Mouse (Mus musculus) kidney, embryonic 15.5 days (tissue): ENCODE measurements at regions not wholly inside any gene's neighbourhood (a gene's known extent, or its start where the extent isn't known, plus 50 kb on each side); places are given as distances from the start of the nearest gene placed in this dataset.
A peak's percentile ranks its signal among the peaks of the same experiment; 100 is the strongest.

Experiments
- ATAC-seq: fragments of 200-750 bp; cut with Nextera tagmentation; replicated peaks from 2 replicates; pipeline ENCODE4 v1.8.0; 2017; ENCODE audit warnings: moderate TSS enrichment; ENCODE audit not compliant: low FRiP score
- H3K27ac ChIP-seq: fragments of 300-500 bp; sonication (generic); 2 replicates; pipeline ENCODE4 v1.5.1; 2015; ENCODE audit warnings: mild to moderate bottlenecking, inconsistent platforms
- H3K27me3 ChIP-seq: fragments of 300-500 bp; sonication (generic); 2 replicates; pipeline ENCODE4 v1.6.1; 2015; ENCODE audit warnings: inconsistent platforms
- H3K36me3 ChIP-seq: fragments of 300-500 bp; sonication (generic); 2 replicates; pipeline ENCODE4 v1.6.1; 2015; ENCODE audit warnings: inconsistent platforms
- H3K4me1 ChIP-seq: fragments of 300-500 bp; sonication (generic); 2 replicates; pipeline ENCODE4 v1.6.1; 2015; ENCODE audit warnings: inconsistent platforms
- H3K4me2 ChIP-seq: fragments of 300-500 bp; sonication (generic); 2 replicates; pipeline ENCODE4 v1.6.1; 2015; ENCODE audit warnings: moderate library complexity, mild to moderate bottlenecking, inconsistent platforms
- H3K4me3 ChIP-seq: fragments of 300-500 bp; sonication (generic); replicated peaks from 2 replicates; pipeline ENCODE4 v1.5.1; 2015; ENCODE audit warnings: mild to moderate bottlenecking, inconsistent platforms
- H3K9ac ChIP-seq: fragments of 300-500 bp; sonication (generic); 2 replicates; pipeline ENCODE4 v1.6.1; 2015; ENCODE audit warnings: mild to moderate bottlenecking, inconsistent platforms
- H3K9me3 ChIP-seq: fragments of 300-500 bp; sonication (generic); replicated peaks from 2 replicates; pipeline ENCODE4 v1.6.1; 2016; ENCODE audit warnings: inconsistent platforms
- WGBS: fragments of 180-500 bp; shearing (Covaris S2); methylation state at CpG from one replicate; pipeline ENCODE4 v1.1.7; 2015; ENCODE audit warnings: mixed read lengths; 5-methylcytosine and 5-hydroxymethylcytosine counted together

- Histone ChIP-seq H3K4me2 (no peak overlapping the region), H3K27ac (peak overlapping the region; percentile 61), H3K9me3 (no peaks in the 10 kb centered on the region), H3K4me1 (peaks cover 41% of the 10 kb centered on the region), H3K4me3 (no peak overlapping the region), H3K27me3 (no peaks in the 10 kb centered on the region), H3K36me3 (no peaks in the 10 kb centered on the region), H3K9ac (no peak overlapping the region)
- no peak for ATAC-seq
- WGBS = 38% methylated on average over 9 of the region's 9 CpGs
These were observed 68.6 kb downstream of the Tomm20 start for GRCm38 (mm10) chr8:126877039-126877365.

GRCm38 (mm10) chr8:126876300-126877038 lies 69.2 kb downstream of the Tomm20 start:
- H3K36me3 ChIP-seq = no peaks in the 10 kb centered on the region
- H3K4me1 ChIP-seq = peaks cover 39% of the 10 kb centered on the region
- H3K27ac ChIP-seq = peak overlapping the region; percentile 61
- no peaks in the 10 kb centered on the region for H3K9me3 ChIP-seq
- WGBS = 25% methylated on average over 9 of the region's 9 CpGs
- H3K9ac ChIP-seq = no peak overlapping the region
- peak; percentile 85 for ATAC-seq
- H3K4me3 ChIP-seq = no peak overlapping the region
- H3K27me3 ChIP-seq = no peaks in the 10 kb centered on the region
- 0 out of 2 replicates have a peak overlapping the region, but pooled peaks have one; percentile 20 for H3K4me2 ChIP-seq

- Histone ChIP-seq H3K9ac (no peak overlapping the region), H3K4me3 (no peak overlapping the region), H3K36me3 (no peaks in the 10 kb centered on the region), H3K27ac (peak overlapping the region; percentile 61), H3K27me3 (no peaks in the 10 kb centered on the region), H3K4me2 (0 out of 2 replicates have a peak overlapping the region, but pooled peaks have one; percentile 20), H3K9me3 (no peaks in the 10 kb centered on the region), H3K4me1 (peaks cover 38% of the 10 kb centered on the region)
- no peak for ATAC-seq
- WGBS = 82% methylated on average over 7 of the region's 7 CpGs
These were observed 70.0 kb downstream of the Tomm20 start for GRCm38 (mm10) chr8:126875491-126876155.

GRCm38 (mm10) chr8:126874846-126875245 lies 70.8 kb downstream of the Tomm20 start:
- no peak overlapping the region for H3K4me3 ChIP-seq
- H3K4me1 ChIP-seq = peaks cover 38% of the 10 kb centered on the region
- no peak for ATAC-seq
- no peak overlapping the region for H3K9ac ChIP-seq
- 91% methylated on average over 1 of the region's 1 CpGs for WGBS
- no peak overlapping the region for H3K27ac ChIP-seq
- H3K4me2 ChIP-seq = no peak overlapping the region
- H3K36me3 ChIP-seq = no peaks in the 10 kb centered on the region
- no peaks in the 10 kb centered on the region for H3K9me3 ChIP-seq
- H3K27me3 ChIP-seq = no peaks in the 10 kb centered on the region

GRCm38 (mm10) chr8:126874126-126874730 lies 71.4 kb downstream of the Tomm20 start:
- no peaks in the 10 kb centered on the region for H3K9me3 ChIP-seq
- no peak for ATAC-seq
- no peaks in the 10 kb centered on the region for H3K36me3 ChIP-seq
- no peak overlapping the region for H3K4me3 ChIP-seq
- H3K9ac ChIP-seq = no peak overlapping the region
- no peaks in the 10 kb centered on the region for H3K27me3 ChIP-seq
- WGBS = 70% methylated on average over 6 of the region's 6 CpGs
- peaks cover 42% of the 10 kb centered on the region for H3K4me1 ChIP-seq
- H3K4me2 ChIP-seq = no peak overlapping the region
- no peak overlapping the region for H3K27ac ChIP-seq

- Histone ChIP-seq H3K9ac (no peak overlapping the region), H3K9me3 (no peaks in the 10 kb centered on the region), H3K4me1 (peaks cover 50% of the 10 kb centered on the region), H3K27ac (no peak overlapping the region), H3K4me3 (no peak overlapping the region), H3K36me3 (no peaks in the 10 kb centered on the region), H3K27me3 (no peaks in the 10 kb centered on the region), H3K4me2 (no peak overlapping the region)
- no peak for ATAC-seq
- WGBS = 55% methylated on average over 7 of the region's 7 CpGs
These were observed 72.3 kb downstream of the Tomm20 start for GRCm38 (mm10) chr8:126873306-126873705.

- H3K4me1 ChIP-seq = peaks cover 50% of the 10 kb centered on the region
- WGBS = 84% methylated on average over 4 of the region's 4 CpGs
- H3K9ac ChIP-seq = no peak overlapping the region
- no peak overlapping the region for H3K27ac ChIP-seq
- no peaks in the 10 kb centered on the region for H3K27me3 ChIP-seq
- no peaks in the 10 kb centered on the region for H3K9me3 ChIP-seq
- no peak overlapping the region for H3K4me2 ChIP-seq
- no peak for ATAC-seq
- H3K4me3 ChIP-seq = no peak overlapping the region
- H3K36me3 ChIP-seq = no peaks in the 10 kb centered on the region
These were observed 73.1 kb downstream of the Tomm20 start for GRCm38 (mm10) chr8:126872574-126872973.

GRCm38 (mm10) chr8:126872133-126872532 lies 73.5 kb downstream of the Tomm20 start:
- ATAC-seq = no peak

GRCm38 (mm10) chr8:126869464-126869850 lies 76.2 kb downstream of the Tomm20 start:
- H3K4me3 ChIP-seq = no peak overlapping the region
- H3K27me3 ChIP-seq = no peaks in the 10 kb centered on the region
- no peaks in the 10 kb centered on the region for H3K9me3 ChIP-seq
- H3K4me2 ChIP-seq = no peak overlapping the region
- no peak for ATAC-seq
- peaks cover 33% of the 10 kb centered on the region for H3K4me1 ChIP-seq
- 61% methylated on average over 1 of the region's 1 CpGs for WGBS
- peak overlapping the region; percentile 42; the same call in 1 of the 2 replicates for H3K27ac ChIP-seq
- no peak overlapping the region for H3K9ac ChIP-seq
- no peaks in the 10 kb centered on the region for H3K36me3 ChIP-seq

More at GRCm38 (mm10) chr8:126872133-126872532, 73.5 kb downstream of the Tomm20 start:
- no peak overlapping the region for H3K27ac ChIP-seq
- H3K9me3 ChIP-seq = no peaks in the 10 kb centered on the region
- 86% methylated on average over 8 of the region's 8 CpGs for WGBS
- H3K4me3 ChIP-seq = no peak overlapping the region
- no peaks in the 10 kb centered on the region for H3K36me3 ChIP-seq
- H3K4me1 ChIP-seq = peaks cover 49% of the 10 kb centered on the region
- no peak overlapping the region for H3K9ac ChIP-seq
- H3K4me2 ChIP-seq = no peak overlapping the region
- no peaks in the 10 kb centered on the region for H3K27me3 ChIP-seq

- 42% methylated on average over 3 of the region's 3 CpGs for WGBS
These were observed 76.7 kb downstream of the Tomm20 start for GRCm38 (mm10) chr8:126868831-126869463.

GRCm38 (mm10) chr8:126867121-126867988 lies 78.3 kb downstream of the Tomm20 start:
- no peak overlapping the region for H3K27ac ChIP-seq
- H3K9me3 ChIP-seq = no peaks in the 10 kb centered on the region
- no peaks in the 10 kb centered on the region for H3K27me3 ChIP-seq
- H3K4me2 ChIP-seq = no peak overlapping the region
- H3K36me3 ChIP-seq = no peaks in the 10 kb centered on the region
- no peak overlapping the region for H3K9ac ChIP-seq
- peaks cover 25% of the 10 kb centered on the region for H3K4me1 ChIP-seq
- WGBS = 82% methylated on average over 14 of the region's 14 CpGs
- no peak for ATAC-seq
- no peak overlapping the region for H3K4me3 ChIP-seq

More at GRCm38 (mm10) chr8:126868831-126869463, 76.7 kb downstream of the Tomm20 start:
- Histone ChIP-seq H3K9ac (no peak overlapping the region), H3K4me2 (no peak overlapping the region), H3K27me3 (no peaks in the 10 kb centered on the region), H3K4me3 (no peak overlapping the region), H3K36me3 (no peaks in the 10 kb centered on the region), H3K4me1 (peaks cover 32% of the 10 kb centered on the region), H3K9me3 (no peaks in the 10 kb centered on the region), H3K27ac (peak overlapping the region; percentile 42; the same call in 1 of the 2 replicates)
- ATAC-seq = no peak
